Mouse (Mus musculus): ENCODE results near the gene Ano6.

GRCm38 (mm10) chr15:95836646-95837434 is 46.2 kb downstream of the Ano6 start:
- TF ChIP-seq CTCF (IDR thresholded peaks at IDR 0.05; ENCODE audit: low read depth, low read length) (no peak), GATA1 (IDR thresholded peaks at IDR 0.05; ENCODE audit: borderline replicate concordance, low read length) (no peak), TAL1 (conservative IDR thresholded peaks at IDR 0.05; ENCODE audit: low read depth, low read length) (no peak), POLR2AphosphoS5 (IDR thresholded peaks at IDR 0.05; ENCODE audit: insufficient replicate concordance, low read depth, low read length) (no peak)
